Mouse (Mus musculus) stomach, postnatal 0 days (tissue): ENCODE measurements around the gene Prelid3b. TPM values are rescaled to one million over a fixed set of nuclear protein-coding genes. Genes with fewer than 3 reads are reported as not detected.
A peak's percentile ranks its signal among the peaks of the same experiment; 100 is the strongest.

Source experiments
- ATAC-seq: fragments of 200-750 bp; cut with Nextera tagmentation; 2 replicates; pipeline ENCODE4 v1.8.0; 2017; ENCODE audit not compliant: low FRiP score, low TSS enrichment
- DNase-seq: peaks from one replicate; pipeline ENCODE4 v3.0.0-alpha.2; 2016; ENCODE audit warnings: low spot score
- H3K27ac ChIP-seq: fragments of 300-500 bp; sonication (generic); replicated peaks from 2 replicates; pipeline ENCODE4 v1.5.1; 2014; ENCODE audit warnings: mild to moderate bottlenecking, control low read depth
- H3K27me3 ChIP-seq: fragments of 300-500 bp; sonication (generic); 2 replicates; pipeline ENCODE4 v1.6.1; 2014; ENCODE audit warnings: low read length; ENCODE audit not compliant: control insufficient read depth, insufficient read depth
- H3K36me3 ChIP-seq: fragments of 300-500 bp; sonication (generic); 2 replicates; pipeline ENCODE4 v1.6.1; 2014; ENCODE audit warnings: low read length, mixed read lengths; ENCODE audit not compliant: control insufficient read depth, insufficient read depth
- H3K4me1 ChIP-seq: fragments of 300-500 bp; sonication (generic); replicated peaks from 2 replicates; pipeline ENCODE4 v1.6.1; 2014; ENCODE audit warnings: antibody characterized with exemption; ENCODE audit not compliant: control insufficient read depth, insufficient read depth
- H3K4me2 ChIP-seq: fragments of 300-500 bp; sonication (generic); replicated peaks from 2 replicates; pipeline ENCODE4 v1.6.1; 2014; ENCODE audit warnings: low read depth, mild to moderate bottlenecking, control low read depth, moderate library complexity
- H3K4me3 ChIP-seq: fragments of 300-500 bp; sonication (generic); 2 replicates; pipeline ENCODE4 v1.5.1; 2014; ENCODE audit warnings: low read depth, low read length, control low read depth
- H3K9ac ChIP-seq: fragments of 300-500 bp; sonication (generic); 2 replicates; pipeline ENCODE4 v1.6.1; 2014; ENCODE audit warnings: mild to moderate bottlenecking, low read length, control low read depth, mixed read lengths
- H3K9me3 ChIP-seq: fragments of 300-500 bp; sonication (generic); 2 replicates; pipeline ENCODE4 v1.6.1; 2016; ENCODE audit warnings: low read length; ENCODE audit not compliant: control insufficient read depth
- CTCF ChIP-seq: IDR thresholded peaks from 2 replicates; pipeline ENCODE4 v1.5.1; 2016; ENCODE audit warnings: antibody characterized with exemption, low read depth, mild to moderate bottlenecking, moderate library complexity
- EP300 ChIP-seq: optimal IDR thresholded peaks from 2 replicates; pipeline ENCODE3; 2016; ENCODE audit warnings: antibody characterized with exemption
- WGBS: fragments of 180-500 bp; shearing (Covaris S2); extraction: QIAGEN DNeasy Blood & Tissue Kit; methylation state at CpG from one replicate; pipeline ENCODE4 v1.1.7; 2014; 5-methylcytosine and 5-hydroxymethylcytosine counted together
- polyA plus RNA-seq: library from polyadenylated mRNA; unstranded; fragments of >200 nt; fragmentation: Nextera tagmentation; extraction: Ambion mirVana; gene quantifications from 2 replicates; pipeline ENCODE4 v1.2.1, GENCODE M21; 2015

Prelid3b gene
- polyA plus RNA-seq, 1 experiment from 2014 or later: 131 TPM

DNA sequence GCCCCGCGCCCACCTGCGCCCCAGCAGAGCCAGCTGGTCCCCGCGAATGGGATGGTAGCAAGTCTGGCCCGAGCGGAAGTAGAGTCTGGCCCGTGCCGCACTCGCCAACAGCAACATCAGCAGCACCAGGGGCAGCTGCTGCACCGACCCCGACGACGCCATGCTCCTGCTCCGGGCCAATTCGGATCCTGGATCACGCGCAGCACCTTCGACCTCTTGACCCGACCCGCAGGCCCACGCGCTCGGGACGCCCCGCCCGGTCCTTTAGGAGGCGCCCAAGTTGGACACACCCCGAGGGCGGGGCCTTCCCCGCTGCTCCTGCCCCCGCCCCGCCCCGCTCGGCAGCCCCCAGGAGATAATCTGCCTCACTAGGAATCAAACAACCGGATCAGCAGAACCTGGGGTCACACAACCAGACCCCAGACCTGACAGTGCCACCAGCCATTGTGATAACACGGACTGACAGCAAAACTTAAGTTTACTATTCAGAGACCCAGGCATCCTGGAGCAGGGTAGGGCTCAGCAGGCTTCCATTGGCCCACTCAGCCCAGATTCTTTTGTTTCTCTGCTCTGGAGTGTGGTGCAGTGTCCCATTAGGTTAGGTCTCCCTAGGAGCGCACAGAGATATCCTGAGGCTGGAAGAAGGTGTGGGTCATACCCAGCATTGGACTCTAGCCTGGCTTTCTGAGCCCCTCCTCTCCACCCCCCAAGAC is 34.0 kb downstream of the Prelid3b start, which contains the start of gene Ctsz:
Gene Ctsz, minus strand, starts transcription at position 303 of the 713 bp plus-strand sequence.
- TF ChIP-seq CTCF: no peak
- TF ChIP-seq EP300: no peak
- Histone ChIP-seq H3K9ac (peak within 1 kb of the TSS; percentile 68), H3K4me1 (peaks cover 8% of the 10 kb centered on the region), H3K9me3 (no peaks in the 10 kb centered on the region), H3K4me3 (peak within 1 kb of the TSS; percentile 60), H3K36me3 (no peaks in the 10 kb centered on the region), H3K27me3 (no peaks in the 10 kb centered on the region), H3K27ac (peak within 1 kb of the TSS; percentile 53; the same call in 1 of the 2 replicates), H3K4me2 (peak within 1 kb of the TSS; percentile 83)
- ATAC-seq (peak; percentile 67), DNase-seq (peak; percentile 77)
- under 1% methylated on average over 38 of the region's 38 CpGs for WGBS

- ATAC-seq (no peak), DNase-seq (no peak)
- Histone ChIP-seq H3K4me3 (peak overlapping the region; percentile 60), H3K27me3 (no peaks in the 10 kb centered on the region), H3K4me2 (peak overlapping the region; percentile 83), H3K9ac (peak overlapping the region; percentile 68), H3K27ac (peak overlapping the region; percentile 53; the same call in 1 of the 2 replicates), H3K36me3 (no peaks in the 10 kb centered on the region), H3K4me1 (peaks cover 8% of the 10 kb centered on the region), H3K9me3 (no peaks in the 10 kb centered on the region)
- WGBS: 69% methylated on average over 11 of the region's 11 CpGs
- no peak for TF ChIP-seq EP300
Observed at GRCm38 (mm10) chr2:174438181-174438580, 34.7 kb downstream of the Prelid3b start.

DNA sequence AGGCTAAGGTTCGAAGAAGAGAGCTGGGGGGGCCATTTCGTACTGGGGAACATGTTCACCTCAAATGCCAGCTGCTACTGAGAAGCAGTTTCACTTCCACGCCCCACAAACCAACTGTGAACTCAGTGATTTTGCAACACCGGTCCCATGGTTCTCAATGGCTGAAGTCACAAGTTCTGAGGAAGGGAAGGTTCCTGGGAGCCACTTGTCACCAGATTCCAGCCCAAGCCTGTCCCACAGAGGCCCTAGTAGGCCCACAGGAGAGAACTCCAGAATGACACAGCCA is 35.2 kb downstream of the Prelid3b start:
- Histone ChIP-seq H3K4me2 (peak overlapping the region; percentile 83), H3K27ac (no peak overlapping the region), H3K9ac (no peak overlapping the region; the same call in 1 of the 2 replicates), H3K4me3 (no peak overlapping the region; the same call in 1 of the 2 replicates), H3K27me3 (no peaks in the 10 kb centered on the region), H3K36me3 (peaks cover 2% of the 10 kb centered on the region; the same call in 1 of the 2 replicates), H3K4me1 (peaks cover 7% of the 10 kb centered on the region), H3K9me3 (no peaks in the 10 kb centered on the region)
- DNase-seq: no peak
- WGBS: 84% methylated on average over 4 of the region's 4 CpGs
- TF ChIP-seq EP300 (no peak), CTCF (no peak)
- no peak for ATAC-seq

GRCm38 (mm10) chr2:174436916-174437696 is 35.8 kb downstream of the Prelid3b start:
- 91% methylated on average over 7 of the region's 7 CpGs for WGBS
- H3K9ac ChIP-seq: no peak overlapping the region
- no peak overlapping the region for H3K27ac ChIP-seq
- H3K27me3 ChIP-seq: no peaks in the 10 kb centered on the region
- peaks cover 2% of the 10 kb centered on the region; the same call in 1 of the 2 replicates for H3K36me3 ChIP-seq
- no peaks in the 10 kb centered on the region for H3K9me3 ChIP-seq
- no peak overlapping the region; the same call in 1 of the 2 replicates for H3K4me2 ChIP-seq
- no peak for DNase-seq
- peaks cover 4% of the 10 kb centered on the region for H3K4me1 ChIP-seq
- no peak overlapping the region for H3K4me3 ChIP-seq
- no peak for ATAC-seq
- TF ChIP-seq CTCF (no peak), EP300 (no peak)

DNA sequence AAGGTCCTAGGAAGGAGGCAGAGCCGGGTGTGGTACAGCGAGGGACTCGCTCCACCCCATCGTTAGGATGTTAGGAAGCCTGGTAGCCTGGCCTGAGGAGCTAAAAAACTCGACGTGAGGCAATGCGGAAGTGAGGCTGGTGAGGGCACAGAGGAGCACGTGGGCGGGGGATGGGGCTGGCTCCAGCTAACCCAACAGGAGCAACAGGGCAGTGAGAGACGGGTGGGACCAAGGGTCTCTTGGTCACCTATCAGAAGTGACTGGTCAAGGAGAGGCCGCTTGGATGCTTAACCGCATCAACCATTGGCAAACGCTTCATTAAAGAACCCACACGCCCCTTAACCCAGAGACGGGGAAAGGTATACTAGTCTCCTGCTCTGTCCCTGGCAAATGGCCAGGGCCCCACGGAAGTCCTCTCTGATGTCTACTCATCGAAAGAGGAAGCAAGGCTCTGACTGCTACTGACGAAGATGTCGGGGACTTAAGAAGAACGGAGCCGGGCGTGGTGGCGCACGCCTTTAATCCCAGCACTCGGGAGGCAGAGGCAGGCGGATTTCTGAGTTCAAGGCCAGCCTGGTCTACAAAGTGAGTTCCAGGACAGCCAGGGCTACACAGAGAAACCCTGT is 36.7 kb downstream of the Prelid3b start:
- ATAC-seq (no peak), DNase-seq (no peak)
- no peaks in the 10 kb centered on the region for H3K9me3 ChIP-seq
- H3K27ac ChIP-seq: no peak overlapping the region
- no peak overlapping the region for H3K9ac ChIP-seq
- no peaks in the 10 kb centered on the region for H3K27me3 ChIP-seq
- no peak overlapping the region for H3K4me3 ChIP-seq
- TF ChIP-seq CTCF: no peak
- TF ChIP-seq EP300: no peak
- H3K36me3 ChIP-seq: peaks cover 2% of the 10 kb centered on the region; the same call in 1 of the 2 replicates
- no peak overlapping the region for H3K4me2 ChIP-seq
- WGBS: 81% methylated on average over 26 of the region's 26 CpGs
- peaks cover 4% of the 10 kb centered on the region for H3K4me1 ChIP-seq
